Comparison of ENCODE assay signal across 21 mouse cellular contexts in the genomic region with DNA sequence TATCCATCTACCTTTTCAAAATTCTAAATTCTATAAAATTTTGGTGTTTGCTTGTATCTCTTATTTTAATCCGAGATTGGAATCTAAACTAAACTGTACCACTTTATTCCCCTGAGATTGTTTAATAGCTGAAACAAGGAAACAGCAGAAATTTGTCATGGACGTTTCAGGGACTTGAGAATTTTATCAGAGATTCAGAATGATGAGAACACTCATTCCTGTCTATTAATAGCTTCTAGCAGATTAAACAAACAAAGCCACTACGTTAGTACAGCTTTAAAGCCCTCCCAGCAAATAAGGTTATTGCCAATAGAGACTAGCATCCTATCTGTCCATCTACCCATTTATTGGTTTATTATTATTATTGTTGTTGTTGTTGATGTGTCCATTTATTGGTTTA. TPM values are rescaled to one million over a fixed set of nuclear protein-coding genes. Genes with fewer than 3 reads are reported as not detected.
A peak's percentile ranks its signal among the peaks of the same experiment; 100 is the strongest.
DNase-seq lines count a peak whose midpoint lies in the region; ATAC-seq and TF ChIP-seq lines count a peak whose summit lies in the region.
"Had no signal": no experiment of that assay in that cellular context is flagged by ENCODE, and none has a peak within 500 bp of the region (broad histone marks: within the 10 kb centered on the region; RNA-seq: fewer than 3 reads in every experiment).

No protein-coding gene starts in this region.

- no peak for TF ChIP-seq CTCF in kidney, adult 2 months (conservative IDR thresholded peaks at IDR 0.05; ENCODE audit: insufficient read depth, insufficient read length, low read depth, low read length)
- TF ChIP-seq CTCF in kidney, postnatal 0 days (IDR thresholded peaks at IDR 0.05; ENCODE audit: low read depth) = no peak
- no peak for TF ChIP-seq CTCF in lung, postnatal 0 days (IDR thresholded peaks at IDR 0.05)

- H3K9me3 ChIP-seq in kidney, embryonic 16.5 days (ENCODE audit: low read length) = no peaks in the 10 kb centered on the region
- H3K9me3 ChIP-seq in kidney, postnatal 0 days (replicated peaks; ENCODE audit: low read length) = no peaks in the 10 kb centered on the region
- no peaks in the 10 kb centered on the region for H3K9me3 ChIP-seq in lung, postnatal 0 days (ENCODE audit: low read length)
- H3K9me3 ChIP-seq: G1E had no signal

- no peak for ATAC-seq in kidney, embryonic 16.5 days (ENCODE audit: low FRiP score, low TSS enrichment)
- no peak for ATAC-seq in kidney, postnatal 0 days (replicated peaks; ENCODE audit: low FRiP score, low read depth)
- ATAC-seq in lung, postnatal 0 days = no peak
- ATAC-seq: activated CD4-positive, CD25-positive, alpha-beta regulatory T cell, adult 4 months; CD4-positive, CD25-positive, alpha-beta regulatory T cell, adult 4 months; Patski had no signal

- no peak overlapping the region for H3K27ac ChIP-seq in kidney, adult 2 months (ENCODE audit: insufficient read depth, low read depth, low read length)
- H3K27ac ChIP-seq in kidney, embryonic 16.5 days (ENCODE audit: low read length) = no peak overlapping the region
- H3K27ac ChIP-seq in kidney, postnatal 0 days = no peak overlapping the region
- no peak overlapping the region for H3K27ac ChIP-seq in lung, postnatal 0 days (ENCODE audit: low read length)

- H3K4me1 ChIP-seq in kidney, adult 2 months (ENCODE audit: control insufficient read depth, insufficient read depth, low read length) = peaks cover 4% of the 10 kb centered on the region; the same call in 1 of the 2 replicates
- H3K4me1 ChIP-seq in kidney, embryonic 16.5 days (ENCODE audit: insufficient read depth, low read length) = no peaks in the 10 kb centered on the region
- no peaks in the 10 kb centered on the region for H3K4me1 ChIP-seq in kidney, postnatal 0 days (replicated peaks; ENCODE audit: insufficient read depth, low read length)
- H3K4me1 ChIP-seq in lung, postnatal 0 days (ENCODE audit: insufficient read depth, low read depth, low read length) = no peaks in the 10 kb centered on the region; the same call in 1 of the 2 replicates

- TF ChIP-seq POLR2A in kidney, adult 2 months (IDR thresholded peaks at IDR 0.05; ENCODE audit: low read depth, low read length) = no peak

- H3K27me3 ChIP-seq in kidney, adult 2 months (replicated peaks; ENCODE audit: control insufficient read depth, insufficient read depth, low read length) = no peaks in the 10 kb centered on the region
- no peaks in the 10 kb centered on the region for H3K27me3 ChIP-seq in kidney, embryonic 16.5 days (ENCODE audit: insufficient read depth, low read length)
- H3K27me3 ChIP-seq in kidney, postnatal 0 days (ENCODE audit: insufficient read depth, low read length) = no peaks in the 10 kb centered on the region
- no peaks in the 10 kb centered on the region for H3K27me3 ChIP-seq in lung, postnatal 0 days (replicated peaks; ENCODE audit: insufficient read depth, low read length)
- H3K27me3 ChIP-seq: CH12.LX, Patski had no signal

- H3K36me3 ChIP-seq in kidney, adult 2 months (ENCODE audit: control insufficient read depth, insufficient read depth, low read length) = no peaks in the 10 kb centered on the region
- no peaks in the 10 kb centered on the region for H3K36me3 ChIP-seq in kidney, embryonic 16.5 days (ENCODE audit: insufficient read depth, low read length)
- H3K36me3 ChIP-seq in kidney, postnatal 0 days (ENCODE audit: insufficient read depth, low read length) = no peaks in the 10 kb centered on the region
- no peaks in the 10 kb centered on the region for H3K36me3 ChIP-seq in lung, postnatal 0 days (ENCODE audit: insufficient read depth, low read length)
- H3K36me3 ChIP-seq: G1E had no signal

- TF ChIP-seq EP300 in lung, postnatal 0 days (IDR thresholded peaks at IDR 0.05) = no peak; the same call in 1 of the 2 replicates

- no peak overlapping the region for H3K4me3 ChIP-seq in kidney, adult 2 months (ENCODE audit: insufficient read depth, low read depth, low read length)
- no peak overlapping the region for H3K4me3 ChIP-seq in kidney, embryonic 16.5 days (ENCODE audit: low read length)
- no peak overlapping the region for H3K4me3 ChIP-seq in kidney, postnatal 0 days (replicated peaks; ENCODE audit: low read depth, low read length)
- no peak overlapping the region for H3K4me3 ChIP-seq in lung, postnatal 0 days (ENCODE audit: low read depth, low read length)

- 52% methylated on average over 3 of the region's 3 CpGs for WGBS in kidney, adult 2 months
- 61% methylated on average over 3 of the region's 3 CpGs for WGBS in kidney, embryonic 16.5 days
- 57% methylated on average over 3 of the region's 3 CpGs for WGBS in kidney, postnatal 0 days
- 24% methylated on average over 3 of the region's 3 CpGs for WGBS in lung, postnatal 0 days

- H3K9ac ChIP-seq in kidney, embryonic 16.5 days (replicated peaks; ENCODE audit: low read length) = no peak overlapping the region
- H3K9ac ChIP-seq in kidney, postnatal 0 days (ENCODE audit: low read depth, low read length) = no peak overlapping the region
- H3K9ac ChIP-seq in lung, postnatal 0 days (replicated peaks; ENCODE audit: low read depth) = no peak overlapping the region

- DNase-seq in kidney, adult 2 months = peak; percentile 21
- DNase-seq in kidney, postnatal 0 days (ENCODE audit: low spot score) = peak; percentile 53
- DNase-seq in kidney, postnatal 10 days = no peak
- peak; percentile 53 for DNase-seq in lung, postnatal 0 days (ENCODE audit: low spot score)
- DNase-seq in lung, adult 18-20 months = no peak
- DNase-seq: adrenal gland, adult 2 months; adrenal gland, adult 8-10 months; adrenal gland, postnatal 10 days; adrenal gland, postnatal 14 days; adrenal gland, postnatal 25 days; adrenal gland, postnatal 36 days; B cell, adult 2 months; cerebellum, adult 11 months; cerebellum, adult 11-12 months; cerebellum, adult 18-20 months had no signal

- H3K4me2 ChIP-seq in kidney, embryonic 16.5 days (replicated peaks; ENCODE audit: low read depth, low read length) = no peak overlapping the region
- H3K4me2 ChIP-seq in kidney, postnatal 0 days (ENCODE audit: low read length) = no peak overlapping the region
- H3K4me2 ChIP-seq in lung, postnatal 0 days (replicated peaks; ENCODE audit: low read depth, low read length) = no peak overlapping the region

RNA-seq across cellular contexts. Expression of a gene that starts 56.4 kb away (rescaled TPM):
- 5.3 and 7.1 TPM in 2 replicates for polyA plus RNA-seq in kidney, adult 2 months (2012; rRNA removed)
- 24.6 and 28.5 TPM in 2 replicates for polyA plus RNA-seq in kidney, embryonic 16.5 days (2015; fragmentation: Nextera tagmentation; extraction: Ambion mirVana)
- polyA plus RNA-seq in kidney, postnatal 0 days (2015; fragmentation: Nextera tagmentation; extraction: Ambion mirVana) = 15.9 and 16.5 TPM in 2 replicates
- polyA plus RNA-seq in lung, postnatal 0 days (2015; fragmentation: Nextera tagmentation; extraction: Ambion mirVana) = 16.0 and 17.7 TPM in 2 replicates

Comparison
In these comparisons a context has a peak if more than half of its experiments do, and no peak if none do; other contexts are left out.
1. DNase-seq: peak in kidney, adult 2 months (single experiment), kidney, postnatal 0 days (single experiment) and lung, postnatal 0 days (single experiment); none in kidney, postnatal 10 days (single experiment) and lung, adult 18-20 months (0 of 2).